Mouse (Mus musculus): Measurements from ENCODE around the gene Foxl1. TPM values are rescaled to one million over a fixed set of nuclear protein-coding genes. Genes with fewer than 3 reads are reported as not detected.

The Foxl1 gene
- total and polyA plus RNA-seq, 3 experiments: 0.04 TPM; not detected in 2

DNA sequence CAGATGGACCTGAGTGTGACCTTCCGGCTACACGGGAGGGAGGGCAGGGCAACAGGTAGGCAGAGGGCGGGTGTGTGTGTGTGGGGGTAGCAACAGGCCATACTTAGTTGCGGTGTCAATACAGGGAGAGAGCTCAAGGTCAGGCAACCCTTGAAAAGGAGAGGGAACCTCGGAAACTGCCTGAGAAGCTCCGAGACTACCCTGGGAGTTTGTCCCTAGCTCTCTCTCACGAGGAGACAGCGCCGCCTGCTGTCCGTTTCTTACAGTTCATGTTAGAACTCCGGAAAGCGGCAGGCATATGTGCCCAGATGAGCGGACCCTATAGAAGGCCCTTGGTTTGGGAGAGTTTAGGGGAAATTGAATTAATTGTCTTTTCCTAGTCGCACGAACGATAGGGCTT, 35.1 kb upstream of the Foxl1 start (continued):
- TF ChIP-seq GABPA (IDR thresholded peaks at IDR 0.05; ENCODE audit: insufficient replicate concordance, low read depth, low read length) (no peak), MAFK (IDR thresholded peaks at IDR 0.05; ENCODE audit: insufficient replicate concordance, low read length) (no peak), MAX (IDR thresholded peaks at IDR 0.05; ENCODE audit: low read length) (no peak), HCFC1 (IDR thresholded peaks at IDR 0.05; ENCODE audit: low read depth, low read length) (no peak), NELFE (IDR thresholded peaks at IDR 0.05; ENCODE audit: low read depth, low read length) (peak; percentile 24; the same call in 1 of the 2 replicates), TCF12 (IDR thresholded peaks at IDR 0.05; ENCODE audit: low read depth, low read length) (no peak), JUND (conservative IDR thresholded peaks at IDR 0.05; ENCODE audit: low read depth, low read length) (no peak), MXI1 (IDR thresholded peaks at IDR 0.05; ENCODE audit: low read depth, low read length) (no peak)

DNA sequence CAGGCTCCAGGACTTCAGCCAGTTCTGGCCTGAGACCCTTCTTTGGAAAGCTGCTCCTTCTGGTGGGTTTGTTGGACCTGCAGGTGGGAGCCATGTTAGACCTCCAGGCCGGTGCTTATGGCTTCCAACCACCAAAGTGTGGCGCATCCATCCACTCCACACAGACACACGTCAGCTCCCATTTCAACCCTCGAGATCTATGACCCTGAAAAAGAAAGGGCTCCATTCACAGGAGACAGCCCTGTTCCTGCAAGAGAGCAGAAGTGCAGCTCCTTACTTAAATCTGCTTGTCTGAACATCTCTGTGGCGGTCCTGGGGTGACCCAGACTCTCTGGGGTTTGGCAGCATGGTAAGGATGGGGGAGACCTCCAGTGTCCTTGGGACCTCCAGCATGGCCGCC, 34.2 kb upstream of the Foxl1 start:
- TF ChIP-seq BHLHE40 (IDR thresholded peaks at IDR 0.05; ENCODE audit: low read depth, low read length) (no peak), JUND (conservative IDR thresholded peaks at IDR 0.05; ENCODE audit: low read depth, low read length) (no peak), NRF1 (IDR thresholded peaks at IDR 0.05; ENCODE audit: low read depth, low read length) (no peak), TCF12 (IDR thresholded peaks at IDR 0.05; ENCODE audit: low read depth, low read length) (no peak), POLR2AphosphoS2 (IDR thresholded peaks at IDR 0.05; ENCODE audit: low read depth, low read length) (no peak), USF2 (conservative IDR thresholded peaks at IDR 0.05; ENCODE audit: low read depth, low read length) (no peak), USF1 (IDR thresholded peaks at IDR 0.05; ENCODE audit: low read depth, low read length) (no peak), UBTF (IDR thresholded peaks at IDR 0.05; ENCODE audit: low read depth, low read length) (no peak), HCFC1 (IDR thresholded peaks at IDR 0.05; ENCODE audit: low read depth, low read length) (no peak), CHD1 (IDR thresholded peaks at IDR 0.05; ENCODE audit: low read depth, low read length) (no peak), RCOR1 (conservative IDR thresholded peaks at IDR 0.05; ENCODE audit: low read depth, low read length) (no peak), MAX (IDR thresholded peaks at IDR 0.05; ENCODE audit: low read length) (no peak), EP300 (IDR thresholded peaks at IDR 0.05; ENCODE audit: low read length) (no peak), ZC3H11A (IDR thresholded peaks at IDR 0.05; ENCODE audit: low read depth, low read length) (no peak), CHD2 (IDR thresholded peaks at IDR 0.05; ENCODE audit: low read length) (no peak), MAFK (IDR thresholded peaks at IDR 0.05; ENCODE audit: insufficient replicate concordance, low read length) (no peak), ETS1 (conservative IDR thresholded peaks at IDR 0.05; ENCODE audit: low read depth, low read length) (no peak), KAT2A (IDR thresholded peaks at IDR 0.05; ENCODE audit: insufficient replicate concordance, low read length) (no peak)
- H3K4me1 ChIP-seq (ENCODE audit: control insufficient read depth in 1 of 2, insufficient read depth in 2 of 2): no peaks in the 10 kb centered on the region
- peaks cover 38% of the 10 kb centered on the region for H3K27me3 ChIP-seq (replicated peaks)
- no peak for DNase-seq (ENCODE audit: extremely low read depth)
- H3K9ac ChIP-seq (ENCODE audit: insufficient read depth, low read depth): no peak overlapping the region
- dilution Hi-C loops (cut with MboI; ENCODE audit: extremely low pct_ligation_motif_present, extremely low pct_unique_long_range_greater_than_20kb, low sequenced_read_pairs): no loop called here
- in situ Hi-C loops (cut with MboI; ENCODE audit: low pct_ligation_motif_present, low pct_unique_long_range_greater_than_20kb, low sequenced_read_pairs): loop anchor here (5.0 kb wide), 2 partner anchors 266 to 416 kb away; no protein-coding TSS in a partner anchor
- H3K27ac ChIP-seq (ENCODE audit: insufficient read depth, low read depth): no peak overlapping the region
- H3K4me2 ChIP-seq (ENCODE audit: insufficient read depth, low read depth, poor library complexity, severe bottlenecking): no peak overlapping the region
- no peaks in the 10 kb centered on the region for H3K9me3 ChIP-seq (replicated peaks; ENCODE audit: low read length)
- no peak overlapping the region for H3K4me3 ChIP-seq (replicated peaks in 1 of 3; ENCODE audit: low read depth in 2 of 3, low read length in 2 of 3, poor library complexity in 1 of 3)
- peaks cover 18 to 30% of the 10 kb centered on the region in 2 experiments for H3K36me3 ChIP-seq (replicated peaks in 1 of 2; ENCODE audit: control insufficient read depth in 1 of 2, insufficient read depth in 1 of 2, low read length in 1 of 2)
- no peaks in the 10 kb centered on the region for H3K79me2 ChIP-seq (replicated peaks; ENCODE audit: control insufficient read depth, extremely low read depth, insufficient read depth, poor library complexity, severe bottlenecking)

All from CH12.LX (cell line).